Mouse (Mus musculus) lung, embryonic 16.5 days (tissue): ENCODE measurements around the gene Rap1a. TPM values are rescaled to one million over a fixed set of nuclear protein-coding genes. Genes with fewer than 3 reads are reported as not detected.

ENCODE experiments used
- ATAC-seq: fragments of 200-750 bp; cut with Nextera tagmentation; 2 replicates; pipeline ENCODE4 v1.8.0; 2017; ENCODE audit warnings: low read depth, mild to moderate bottlenecking, moderate library complexity
- H3K27ac ChIP-seq: fragments of 300-500 bp; sonication (generic); 2 replicates; pipeline ENCODE4 v1.5.1; 2014; ENCODE audit warnings: mild to moderate bottlenecking, control low read depth, low read length
- H3K27me3 ChIP-seq: fragments of 300-500 bp; sonication (generic); 2 replicates; pipeline ENCODE4 v1.6.1; 2014; ENCODE audit warnings: low read depth, low read length, mixed read lengths; ENCODE audit not compliant: control insufficient read depth, insufficient read depth
- H3K36me3 ChIP-seq: fragments of 300-500 bp; sonication (generic); 2 replicates; pipeline ENCODE4 v1.6.1; 2014; ENCODE audit warnings: low read length; ENCODE audit not compliant: control insufficient read depth, insufficient read depth
- H3K4me1 ChIP-seq: fragments of 300-500 bp; sonication (generic); replicated peaks from 2 replicates; pipeline ENCODE4 v1.6.1; 2014; ENCODE audit warnings: low read length, mixed read lengths; ENCODE audit not compliant: control insufficient read depth, insufficient read depth
- H3K4me2 ChIP-seq: fragments of 300-500 bp; sonication (generic); 2 replicates; pipeline ENCODE4 v1.6.1; 2014; ENCODE audit warnings: low read depth, low read length, control low read depth
- H3K4me3 ChIP-seq: fragments of 300-500 bp; sonication (generic); 2 replicates; pipeline ENCODE4 v1.5.1; 2014; ENCODE audit warnings: mild to moderate bottlenecking, low read length, control low read depth
- H3K9ac ChIP-seq: fragments of 300-500 bp; sonication (generic); 2 replicates; pipeline ENCODE4 v1.6.1; 2014; ENCODE audit warnings: low read length, control low read depth
- H3K9me3 ChIP-seq: fragments of 300-500 bp; sonication (generic); 2 replicates; pipeline ENCODE4 v1.6.1; 2016; ENCODE audit warnings: low read length; ENCODE audit not compliant: control insufficient read depth
- WGBS: fragments of 180-500 bp; shearing (Covaris S2); extraction: QIAGEN DNeasy Blood & Tissue Kit; methylation state at CpG from one replicate; pipeline ENCODE4 v1.1.7; 2014; 5-methylcytosine and 5-hydroxymethylcytosine counted together
- polyA plus RNA-seq: library from polyadenylated mRNA; unstranded; fragments of >200 nt; fragmentation: Nextera tagmentation; extraction: Ambion mirVana; gene quantifications from 2 replicates; pipeline ENCODE4 v1.2.1, GENCODE M21; 2015

Rap1a gene
- polyA plus RNA-seq, 1 experiment from 2014 or later = 126 TPM

- no peaks in the 10 kb centered on the region for H3K36me3 ChIP-seq
- H3K4me1 ChIP-seq = peaks cover 11% of the 10 kb centered on the region
- no peak overlapping the region for H3K9ac ChIP-seq
- no peak overlapping the region for H3K4me3 ChIP-seq
- no peak overlapping the region for H3K27ac ChIP-seq
- 43% methylated on average over 1 of the region's 1 CpGs for WGBS
- ATAC-seq = no peak
- no peaks in the 10 kb centered on the region for H3K9me3 ChIP-seq
- H3K4me2 ChIP-seq = no peak overlapping the region
- no peaks in the 10 kb centered on the region; the same call in 1 of the 2 replicates for H3K27me3 ChIP-seq
These were observed 102.8 kb downstream of the Rap1a start for GRCm38 (mm10) chr3:105698311-105698710.

GRCm38 (mm10) chr3:105697148-105697441, 104.0 kb downstream of the Rap1a start:
- Histone ChIP-seq H3K27me3 (peaks cover 2% of the 10 kb centered on the region), H3K4me2 (no peak overlapping the region), H3K4me3 (no peak overlapping the region), H3K36me3 (no peaks in the 10 kb centered on the region), H3K9ac (no peak overlapping the region), H3K27ac (no peak overlapping the region), H3K9me3 (no peaks in the 10 kb centered on the region), H3K4me1 (peaks cover 11% of the 10 kb centered on the region)
- no peak for ATAC-seq
- WGBS = 72% methylated on average over 5 of the region's 5 CpGs

DNA sequence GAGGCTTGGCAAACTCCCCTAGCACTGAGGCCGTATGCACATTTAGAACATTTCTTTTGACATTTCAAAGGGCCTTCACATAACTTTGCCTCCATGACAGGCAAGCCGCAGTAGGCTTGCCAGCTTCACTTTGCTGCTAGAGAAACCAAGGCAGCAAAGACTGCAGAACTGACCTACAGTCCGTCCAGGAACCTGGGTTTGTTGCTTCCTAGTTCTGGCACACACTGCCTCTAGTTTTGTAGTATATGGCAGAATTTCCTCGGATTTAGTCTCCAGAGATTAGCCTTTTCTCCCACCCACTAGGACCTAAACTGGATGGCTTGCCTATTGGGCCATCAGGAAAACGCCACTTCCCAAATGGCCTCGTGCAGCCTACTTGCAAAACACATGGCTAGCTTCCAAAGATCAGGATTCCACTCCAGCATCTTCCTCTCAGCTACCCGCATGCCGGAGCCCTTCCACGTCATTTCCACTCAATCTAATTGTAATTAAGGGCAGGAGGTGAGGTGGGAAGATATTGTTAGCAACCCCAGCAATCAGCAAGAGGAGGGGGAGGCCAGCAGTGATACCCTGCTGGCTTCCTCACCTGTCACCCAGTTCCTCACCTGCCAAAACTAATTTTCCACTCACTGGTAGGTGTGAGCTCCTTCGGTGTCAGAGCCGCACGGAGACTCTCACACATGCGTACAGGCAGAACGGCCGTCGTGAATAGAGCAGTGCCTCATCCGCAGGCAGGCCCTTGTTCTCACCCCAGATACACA, 104.6 kb downstream of the Rap1a start:
- Histone ChIP-seq H3K9me3 (no peaks in the 10 kb centered on the region), H3K9ac (no peak overlapping the region), H3K4me3 (no peak overlapping the region), H3K27ac (no peak overlapping the region), H3K36me3 (no peaks in the 10 kb centered on the region), H3K4me2 (no peak overlapping the region), H3K4me1 (peaks cover 11% of the 10 kb centered on the region), H3K27me3 (peaks cover 2% of the 10 kb centered on the region)
- 54% methylated on average over 17 of the region's 17 CpGs for WGBS
- no peak for ATAC-seq

DNA sequence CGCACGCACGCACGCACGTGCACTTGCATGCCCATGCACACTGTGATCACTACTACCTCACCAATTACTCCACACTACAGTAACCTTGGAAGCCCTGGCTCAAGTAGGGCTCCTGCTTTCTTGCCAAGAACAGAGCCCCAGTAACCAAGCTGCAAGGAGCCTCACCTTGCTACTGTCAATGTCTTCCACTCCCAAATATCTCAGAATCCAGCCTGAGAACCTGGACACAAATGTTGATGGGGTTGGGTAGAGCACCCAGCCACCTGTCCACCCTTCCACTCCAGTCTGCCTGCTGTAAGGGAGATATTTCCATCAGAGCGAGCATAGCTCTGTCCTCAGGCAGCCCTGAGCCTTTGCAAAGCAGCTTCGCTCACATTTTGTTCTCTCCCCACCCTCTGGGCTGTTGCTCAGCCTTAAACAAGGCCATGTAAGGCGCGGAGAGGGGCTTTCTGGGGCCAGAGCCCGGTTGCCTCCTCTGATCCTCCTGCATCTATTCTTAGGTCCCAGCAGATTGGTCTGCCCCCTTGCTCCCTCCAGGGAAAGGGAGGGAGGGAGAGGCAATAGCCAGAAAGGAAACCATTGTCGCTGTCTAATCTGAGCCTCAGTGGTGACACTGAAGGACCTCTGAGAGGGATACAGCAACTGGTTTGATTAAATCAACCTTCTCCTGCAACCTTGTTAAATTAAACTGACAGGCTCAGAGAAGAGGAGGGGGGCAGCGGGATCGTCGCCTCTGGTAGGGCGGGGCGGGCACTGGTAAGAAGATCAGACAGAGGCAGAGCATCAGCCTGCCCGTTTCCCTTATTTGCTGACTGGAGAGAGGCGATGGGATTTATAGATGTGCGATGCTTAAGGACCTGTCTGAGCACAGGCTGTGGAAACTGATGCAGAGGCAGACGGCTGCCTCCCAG, 105.4 kb downstream of the Rap1a start:
- Histone ChIP-seq H3K4me3 (no peak overlapping the region), H3K9me3 (no peaks in the 10 kb centered on the region), H3K36me3 (no peaks in the 10 kb centered on the region), H3K4me1 (peaks cover 6% of the 10 kb centered on the region), H3K27me3 (peaks cover 2% of the 10 kb centered on the region), H3K27ac (no peak overlapping the region), H3K9ac (no peak overlapping the region), H3K4me2 (no peak overlapping the region)
- ATAC-seq = peak; percentile 39
- WGBS = 35% methylated on average over 20 of the region's 20 CpGs

GRCm38 (mm10) chr3:105693327-105694080, 107.6 kb downstream of the Rap1a start:
- peaks cover 2% of the 10 kb centered on the region for H3K27me3 ChIP-seq
- 59% methylated on average over 14 of the region's 14 CpGs for WGBS
- H3K4me1 ChIP-seq = no peaks in the 10 kb centered on the region
- H3K4me3 ChIP-seq = no peak overlapping the region
- no peaks in the 10 kb centered on the region for H3K9me3 ChIP-seq
- ATAC-seq = no peak
- no peaks in the 10 kb centered on the region for H3K36me3 ChIP-seq
- H3K9ac ChIP-seq = no peak overlapping the region
- H3K27ac ChIP-seq = no peak overlapping the region
- H3K4me2 ChIP-seq = no peak overlapping the region

DNA sequence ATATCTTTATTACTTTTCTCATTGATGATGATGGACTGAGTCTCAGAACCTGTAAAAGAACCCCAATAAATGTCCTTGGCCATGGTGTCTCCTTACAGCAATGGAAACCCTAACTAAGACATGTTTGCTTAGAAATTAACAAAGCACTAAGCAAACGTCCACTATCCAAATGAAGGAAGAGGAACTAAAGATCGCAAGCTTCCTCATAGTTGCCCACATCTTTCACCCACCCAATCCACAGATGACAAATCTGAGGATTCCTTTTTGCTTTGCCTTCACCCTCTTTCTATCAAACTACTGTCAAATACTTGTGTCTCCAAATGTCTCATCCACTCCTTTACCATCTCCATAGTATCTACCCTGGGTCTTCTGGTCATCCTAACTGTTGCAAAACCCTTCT, 112.6 kb downstream of the Rap1a start:
- peaks cover 2% of the 10 kb centered on the region; the same call in 1 of the 2 replicates for H3K27me3 ChIP-seq
- 84% methylated on average over 2 of the region's 2 CpGs for WGBS
- peaks cover 7% of the 10 kb centered on the region for H3K4me1 ChIP-seq
- peaks cover 5% of the 10 kb centered on the region for H3K36me3 ChIP-seq
- H3K27ac ChIP-seq = no peak overlapping the region
- H3K4me2 ChIP-seq = no peak overlapping the region
- no peak overlapping the region for H3K9ac ChIP-seq
- no peak for ATAC-seq
- no peak overlapping the region for H3K4me3 ChIP-seq
- H3K9me3 ChIP-seq = no peaks in the 10 kb centered on the region

DNA sequence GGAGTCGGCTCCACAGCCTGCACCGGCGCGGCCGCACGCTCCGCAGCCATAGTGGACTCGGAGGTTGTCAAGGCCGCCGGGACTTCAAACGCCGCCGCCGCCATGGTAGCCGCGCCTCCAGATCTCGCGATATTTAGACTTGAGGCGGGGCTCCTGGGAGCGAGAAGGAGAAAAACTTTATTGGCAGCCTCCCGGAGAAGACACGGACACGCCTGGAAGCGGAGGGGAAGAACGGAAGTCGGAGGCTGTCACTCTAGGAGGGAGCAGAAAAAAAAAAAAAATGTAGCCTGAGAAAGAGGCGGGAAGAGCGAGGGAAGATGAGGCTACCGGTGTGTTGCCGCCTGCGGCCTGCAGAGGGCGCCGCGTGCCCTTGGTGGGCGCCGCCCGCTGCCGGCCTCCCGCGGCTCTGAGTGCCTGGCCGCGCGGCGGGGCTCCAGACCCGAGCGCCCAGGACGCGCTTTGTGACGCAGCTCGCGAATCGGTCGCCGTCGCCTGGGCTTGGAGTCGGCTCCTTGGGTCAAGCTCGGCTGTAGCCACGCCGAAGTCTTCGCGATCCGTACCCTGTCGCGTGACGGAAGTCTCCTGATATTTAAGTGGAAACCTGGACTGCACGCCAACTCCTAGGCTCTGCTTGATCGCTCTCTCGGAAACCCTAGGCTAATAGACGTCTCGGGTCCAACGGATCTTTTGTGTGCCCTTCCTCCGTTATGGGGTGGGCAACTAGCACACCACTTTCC, 113.6 kb downstream of the Rap1a start, which contains the start of gene Ddx20:
Gene Ddx20 (minus strand): TSS at position 251 of the 737 bp plus-strand sequence.
- no peaks in the 10 kb centered on the region for H3K27me3 ChIP-seq
- ATAC-seq = peak; percentile 98
- H3K9ac ChIP-seq = peak within 1 kb of the TSS; percentile 97
- peaks cover 15% of the 10 kb centered on the region for H3K36me3 ChIP-seq
- peak within 1 kb of the TSS; percentile 75 for H3K27ac ChIP-seq
- H3K4me1 ChIP-seq = peaks cover 7% of the 10 kb centered on the region
- peak within 1 kb of the TSS; percentile 97 for H3K4me3 ChIP-seq
- WGBS = under 1% methylated on average over 71 of the region's 72 CpGs
- H3K9me3 ChIP-seq = no peaks in the 10 kb centered on the region
- H3K4me2 ChIP-seq = peak within 1 kb of the TSS; percentile 77

DNA sequence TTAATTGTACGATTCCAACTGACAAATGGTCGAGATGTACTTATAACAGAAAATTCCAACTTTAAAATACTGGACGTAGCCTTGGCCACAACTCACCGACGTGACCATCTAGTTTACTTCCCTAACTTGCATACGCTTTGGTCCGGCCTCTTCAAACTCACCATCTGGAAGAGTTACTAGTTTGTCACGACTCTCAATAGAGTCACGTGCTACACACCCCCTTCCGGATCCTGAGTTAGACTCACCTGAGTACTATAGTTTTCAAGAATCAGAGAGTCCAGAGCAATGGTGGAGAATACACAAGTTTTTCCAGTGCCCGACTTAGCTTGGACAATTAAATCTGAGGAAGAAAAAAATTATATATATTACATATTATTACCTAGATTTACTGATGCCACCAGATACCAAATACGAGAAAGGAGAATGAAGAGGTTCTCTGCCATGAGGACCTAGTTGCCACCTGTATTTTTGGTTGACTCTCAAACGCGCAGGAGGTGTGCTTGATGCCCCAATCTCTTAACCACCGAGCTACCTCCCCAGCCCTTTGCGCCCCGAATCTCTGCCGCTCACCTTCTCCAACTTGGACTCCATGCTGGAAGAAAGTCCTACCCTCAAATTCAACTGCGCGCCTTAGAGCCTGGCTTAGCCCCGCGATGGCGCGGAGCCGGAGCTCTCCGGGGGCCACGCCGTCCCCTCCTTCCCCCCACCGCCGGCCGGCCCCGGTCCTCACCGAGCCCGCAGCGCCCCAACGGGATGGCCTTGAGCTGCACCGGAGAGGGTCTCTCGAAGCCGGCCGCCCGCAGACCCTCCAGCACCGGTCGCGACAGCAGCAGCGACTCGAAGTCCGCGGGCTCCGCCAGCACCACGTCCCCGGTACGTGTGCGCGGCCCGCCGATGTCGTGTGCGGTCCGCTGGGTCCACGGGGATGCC, 114.5 kb downstream of the Rap1a start:
- Histone ChIP-seq H3K4me1 (peaks cover 7% of the 10 kb centered on the region), H3K4me2 (peak overlapping the region; percentile 77), H3K36me3 (peaks cover 15% of the 10 kb centered on the region), H3K9ac (peak overlapping the region; percentile 97), H3K9me3 (no peaks in the 10 kb centered on the region), H3K4me3 (peak overlapping the region; percentile 97), H3K27me3 (no peaks in the 10 kb centered on the region), H3K27ac (peak overlapping the region; percentile 75)
- ATAC-seq = no peak; the same call in 1 of the 2 replicates
- WGBS = 6% methylated on average over 60 of the region's 60 CpGs
